Mouse (Mus musculus): ENCODE data around the gene Nfatc2. TPM values are rescaled to one million over a fixed set of nuclear protein-coding genes. Genes with fewer than 3 reads are reported as not detected.
A peak's percentile ranks its signal among the peaks of the same experiment; 100 is the strongest.

Nfatc2 gene
- total RNA-seq, 2 experiments from 2014 or later, result 3.2 to 14.1 TPM

GRCm38 (mm10) chr2:168539594-168540222 lies 61.7 kb downstream of the Nfatc2 start:
- peak; percentile 82 for ATAC-seq (ENCODE audit: poor library complexity, severe bottlenecking)

- ATAC-seq (ENCODE audit: poor library complexity, severe bottlenecking), result peak; percentile 36
These were observed 62.4 kb downstream of the Nfatc2 start for GRCm38 (mm10) chr2:168539026-168539425.

GRCm38 (mm10) chr2:168532061-168532833 lies 69.2 kb downstream of the Nfatc2 start:
- ATAC-seq (ENCODE audit: poor library complexity, severe bottlenecking), result no peak

DNA sequence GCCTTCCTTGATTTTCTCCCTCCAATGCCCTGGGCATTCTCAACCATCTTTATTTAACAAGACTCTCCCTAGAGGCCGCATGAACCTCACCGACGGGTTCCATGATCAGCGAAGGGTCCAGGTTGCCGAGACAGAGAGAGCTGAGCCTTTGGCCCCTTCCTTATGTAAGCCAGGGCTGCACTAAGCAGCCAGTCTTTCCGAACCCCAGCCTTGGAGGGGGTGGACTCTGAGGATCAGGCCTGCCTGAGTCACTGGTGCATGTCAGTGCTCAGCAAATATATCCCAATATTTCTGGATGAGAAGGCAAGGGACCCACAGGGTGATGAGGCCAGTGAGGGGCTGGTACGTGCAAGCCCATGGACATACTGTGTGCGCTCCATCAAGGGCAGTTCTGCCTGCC lies 72.9 kb downstream of the Nfatc2 start:
- no peak for ATAC-seq (ENCODE audit: poor library complexity, severe bottlenecking)

- ATAC-seq (ENCODE audit: poor library complexity, severe bottlenecking), result no peak
These were observed 74.0 kb downstream of the Nfatc2 start for GRCm38 (mm10) chr2:168527430-168527792.

- ATAC-seq (ENCODE audit: poor library complexity, severe bottlenecking), result no peak
These were observed 74.7 kb downstream of the Nfatc2 start for GRCm38 (mm10) chr2:168526547-168527429.

DNA sequence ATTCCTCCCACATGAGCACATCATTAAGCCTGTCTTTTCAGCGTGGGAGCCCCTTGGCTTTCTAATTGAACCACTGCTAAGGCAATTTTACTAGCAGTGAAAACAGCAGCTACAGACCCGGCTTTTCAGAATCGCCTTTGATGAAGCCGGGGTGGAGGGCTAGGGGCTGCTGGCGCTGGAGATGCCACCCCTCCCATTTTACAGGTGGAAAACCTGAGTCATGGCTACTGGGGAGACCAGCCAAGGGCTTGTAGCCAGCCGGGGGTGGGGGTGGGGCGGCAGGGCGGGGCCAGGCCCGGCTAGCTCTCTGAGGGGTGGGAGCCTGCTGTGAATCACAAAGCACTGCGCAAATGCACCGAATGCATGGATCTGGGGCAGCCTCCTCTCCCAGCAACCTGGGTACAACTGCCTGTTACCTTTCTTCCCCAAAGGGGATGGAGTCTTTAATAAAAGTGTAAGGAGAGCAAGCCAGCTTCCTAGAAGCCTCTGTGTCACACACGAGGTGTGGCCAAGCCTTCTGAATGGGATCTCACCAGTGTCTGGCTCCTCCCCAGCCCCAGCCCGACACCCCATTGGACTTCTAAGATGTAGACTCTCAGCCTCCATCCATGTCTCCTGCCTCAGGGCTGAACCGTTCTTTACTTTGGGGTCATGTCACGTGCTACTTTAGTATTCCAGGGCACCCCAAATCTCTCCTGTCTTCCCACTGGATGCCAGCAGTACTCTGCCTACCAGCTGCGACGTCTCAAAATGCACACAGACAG lies 75.9 kb downstream of the Nfatc2 start:
- no peak for ATAC-seq (ENCODE audit: poor library complexity, severe bottlenecking)

- ATAC-seq (ENCODE audit: poor library complexity, severe bottlenecking), result peak; percentile 79
These were observed 76.5 kb downstream of the Nfatc2 start for GRCm38 (mm10) chr2:168524905-168525381.

GRCm38 (mm10) chr2:168522247-168522646 lies 79.2 kb downstream of the Nfatc2 start:
- peak; percentile 63 for ATAC-seq (ENCODE audit: poor library complexity, severe bottlenecking)

DNA sequence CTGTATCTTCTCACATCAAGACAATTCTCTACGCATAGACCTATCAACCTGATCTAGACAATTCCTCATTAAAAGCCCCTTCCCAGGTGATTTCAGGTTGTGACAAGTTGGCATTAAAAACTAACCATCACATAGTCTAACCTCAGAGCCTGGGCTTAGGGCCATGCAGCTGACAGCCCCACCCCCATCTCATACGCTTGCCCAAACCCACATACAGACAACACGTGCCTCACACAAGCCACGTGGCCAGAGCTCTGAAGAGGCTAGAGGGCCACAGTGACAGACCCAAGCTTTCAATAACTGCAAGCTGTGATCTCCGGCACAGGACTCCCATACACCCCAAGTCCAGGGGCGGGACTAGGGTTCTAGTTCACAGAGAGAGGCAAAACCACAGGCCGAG lies 80.7 kb downstream of the Nfatc2 start:
- ATAC-seq (ENCODE audit: poor library complexity, severe bottlenecking), result no peak

- no peak for ATAC-seq (ENCODE audit: poor library complexity, severe bottlenecking)
These were observed 81.9 kb downstream of the Nfatc2 start for GRCm38 (mm10) chr2:168519589-168519988.

DNA sequence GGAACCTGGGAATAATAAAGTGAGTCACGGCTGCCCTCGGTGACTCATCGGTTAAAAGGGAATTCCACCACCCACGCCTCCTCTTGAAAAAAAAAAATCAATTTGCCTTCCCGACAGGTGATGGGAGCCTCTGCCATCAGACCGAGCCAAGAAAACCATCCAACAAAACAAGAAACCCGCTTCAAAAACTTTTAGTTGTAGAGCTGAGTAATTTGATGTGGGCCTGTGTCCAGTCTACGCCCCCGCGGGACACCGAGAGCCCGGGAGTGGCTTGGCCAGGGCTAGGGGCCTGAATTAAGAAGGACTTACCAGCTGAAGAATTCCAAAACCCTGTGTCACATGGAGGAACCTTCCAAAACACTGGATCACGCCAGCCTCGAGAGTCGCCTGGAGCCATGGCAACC lies 83.2 kb downstream of the Nfatc2 start:
- no peak for ATAC-seq (ENCODE audit: poor library complexity, severe bottlenecking)

DNA sequence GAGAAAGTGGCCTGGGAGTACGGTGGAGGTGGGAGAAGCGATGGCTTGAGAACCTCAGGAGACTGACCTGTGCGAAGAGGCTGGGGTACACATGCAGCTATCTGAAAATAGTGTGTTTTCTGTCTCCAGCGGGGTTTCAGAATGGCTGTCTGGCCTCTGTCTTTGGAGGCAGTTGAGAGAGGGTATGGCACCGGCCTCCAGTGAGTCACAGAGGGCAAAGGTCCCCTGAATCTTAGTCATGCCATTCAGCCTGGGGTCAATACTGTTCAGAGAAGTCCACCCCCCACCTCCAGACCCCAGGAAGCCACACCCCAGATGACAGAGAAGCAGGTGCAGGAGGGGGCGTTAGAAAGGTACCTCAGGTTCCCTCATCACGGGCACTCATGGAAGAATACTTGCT lies 83.7 kb downstream of the Nfatc2 start:
- no peak for ATAC-seq (ENCODE audit: poor library complexity, severe bottlenecking)

- ATAC-seq (ENCODE audit: poor library complexity, severe bottlenecking), result 0 out of 2 replicates have a peak, but pooled peaks have one; percentile 21
These were observed 84.7 kb downstream of the Nfatc2 start for GRCm38 (mm10) chr2:168516717-168517116.

GRCm38 (mm10) chr2:168515466-168515865 lies 86.0 kb downstream of the Nfatc2 start:
- ATAC-seq (ENCODE audit: poor library complexity, severe bottlenecking), result no peak

DNA sequence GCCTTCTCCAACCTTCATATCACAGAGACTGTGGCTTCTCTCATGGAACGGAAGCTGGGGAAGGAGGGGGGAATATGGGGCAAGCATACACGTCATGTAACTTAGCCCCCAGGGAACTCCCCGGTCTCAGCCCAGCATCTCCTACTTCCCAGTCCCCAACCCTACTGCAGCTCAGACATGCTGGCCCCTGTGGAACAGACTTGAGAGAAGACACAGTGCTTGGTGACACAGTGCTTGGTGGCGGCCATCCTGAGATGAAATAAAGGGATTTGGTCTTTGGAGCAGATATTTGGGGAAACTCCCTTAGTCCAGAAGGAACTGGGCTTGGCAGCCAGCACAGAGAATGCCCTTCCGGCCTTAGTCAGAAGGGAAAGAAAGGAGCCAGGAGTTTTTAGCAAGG lies 87.3 kb downstream of the Nfatc2 start:
- no peak for ATAC-seq (ENCODE audit: poor library complexity, severe bottlenecking)

- no peak for ATAC-seq (ENCODE audit: poor library complexity, severe bottlenecking)
These were observed 89.9 kb downstream of the Nfatc2 start for GRCm38 (mm10) chr2:168511529-168511928.

DNA sequence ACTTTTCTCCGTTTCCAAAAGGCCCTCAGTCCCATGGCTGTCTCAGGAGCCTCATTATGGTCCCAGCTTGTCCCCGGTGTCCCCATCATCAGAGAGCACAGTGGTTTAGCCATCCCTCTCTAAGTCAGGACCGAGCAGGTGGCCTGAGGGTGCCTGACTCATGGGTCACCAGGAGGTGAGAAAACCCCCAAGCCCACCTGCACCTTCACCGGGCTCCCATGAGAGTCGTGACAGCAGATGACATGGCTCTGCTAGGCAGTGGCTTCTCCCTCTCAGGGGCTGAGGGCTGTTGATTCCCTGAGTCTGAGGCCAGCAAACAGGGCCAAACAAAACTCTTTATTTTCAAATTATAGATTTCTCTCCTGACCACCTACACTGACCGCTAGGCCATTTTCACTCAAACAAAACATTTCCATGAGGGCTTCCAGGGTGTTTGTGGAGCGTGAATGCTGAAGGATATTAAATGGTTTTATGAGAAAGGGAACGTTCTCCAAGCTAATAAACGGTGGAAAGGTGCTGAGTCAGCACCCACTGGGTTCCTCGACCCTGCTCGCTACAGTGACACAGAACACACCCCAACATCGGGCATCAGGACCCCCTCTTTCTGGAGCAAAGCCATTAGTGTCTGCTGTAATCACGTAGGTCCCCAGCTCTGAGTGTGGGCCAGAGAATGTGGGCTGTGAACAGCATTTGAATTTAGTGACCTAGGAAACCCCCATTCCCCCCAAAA lies 92.8 kb downstream of the Nfatc2 start:
- no peak for ATAC-seq (ENCODE audit: poor library complexity, severe bottlenecking)

DNA sequence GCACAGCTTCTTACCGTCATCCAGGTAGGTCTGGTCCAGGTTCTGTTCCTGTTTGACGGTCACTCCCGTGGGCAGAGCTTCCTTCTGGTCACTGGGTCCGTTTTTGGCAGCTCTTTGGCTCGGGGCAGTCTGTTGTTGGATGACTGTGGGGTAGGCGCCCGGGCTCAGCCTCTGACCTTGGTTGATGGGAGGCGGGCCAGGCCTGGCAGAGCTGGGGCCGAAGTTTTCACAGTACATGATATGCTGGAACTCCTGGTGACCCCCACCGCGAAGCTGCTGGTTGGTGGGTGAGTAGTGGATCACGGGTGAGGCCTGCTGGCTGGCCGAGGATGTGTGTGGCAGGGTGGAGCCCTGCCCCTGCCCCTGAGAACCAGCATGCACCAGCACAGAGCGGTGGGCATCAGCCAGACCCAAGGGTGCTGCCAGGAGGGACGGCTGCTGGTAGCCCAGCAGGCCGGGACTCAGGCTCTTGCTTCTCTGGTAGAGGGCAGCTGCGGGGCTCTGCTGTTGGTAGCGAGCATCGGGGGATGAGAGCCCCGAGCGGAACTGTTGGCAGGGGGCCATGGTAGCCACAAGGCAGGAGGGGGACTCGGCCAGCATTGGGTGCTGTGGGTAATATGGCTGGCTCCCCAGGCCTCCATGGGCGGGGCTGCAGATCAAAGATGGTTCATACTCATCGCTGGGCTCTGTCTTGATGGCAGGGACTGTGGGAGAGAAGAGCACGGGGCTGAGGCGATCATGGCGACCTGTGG lies 96.8 kb downstream of the Nfatc2 start:
- no peak for ATAC-seq (ENCODE audit: poor library complexity, severe bottlenecking)

Measured in megakaryocyte, adult 5-6 weeks (primary cell).